Mouse (Mus musculus): ENCODE measurements around the gene Fam222b.

Gene Fam222b

GRCm38 (mm10) chr11:78165761-78166109, 71.3 kb downstream of the Fam222b start:
- DNase-seq, result peak; percentile 80 to 89

DNA sequence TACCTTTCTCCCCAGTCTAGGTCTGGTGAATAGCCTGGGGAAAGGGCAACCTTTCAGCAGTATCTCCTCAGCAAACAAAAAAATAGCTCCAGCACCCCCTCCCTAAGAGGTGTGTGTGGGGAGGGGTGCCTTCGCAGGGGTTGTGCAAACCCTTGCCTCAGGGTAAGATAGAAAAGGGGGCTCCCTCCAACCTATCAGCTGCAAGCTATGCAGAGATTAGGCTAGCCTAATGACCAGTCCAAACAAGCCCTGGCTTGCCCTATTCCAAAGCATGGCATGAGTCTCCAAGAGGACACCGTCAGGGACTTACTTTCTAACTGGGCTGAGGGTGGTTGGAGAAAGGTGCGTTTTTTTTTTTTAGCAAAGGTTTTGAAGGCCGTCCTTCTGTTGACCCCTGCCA, 71.7 kb downstream of the Fam222b start:
- DNase-seq, result no peak

DNA sequence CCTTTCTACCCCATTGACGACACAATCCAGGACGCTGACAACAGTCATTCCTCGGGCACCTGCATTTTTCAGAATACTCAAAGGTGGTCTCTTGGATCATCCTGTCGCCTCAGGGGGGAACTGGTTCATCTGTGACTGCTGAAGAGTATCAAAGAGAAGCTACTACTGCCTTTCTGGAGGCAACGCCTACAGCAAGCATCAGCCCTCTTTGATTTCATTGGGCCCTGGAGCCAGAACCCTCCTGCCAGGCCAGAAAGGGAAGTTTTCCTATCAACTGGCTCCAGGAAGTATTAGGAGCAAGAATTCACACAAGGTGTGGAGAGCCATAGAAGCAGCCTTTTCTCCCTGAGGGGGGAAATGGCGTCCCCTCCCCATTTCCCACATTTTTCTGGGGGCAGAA, 72.2 kb downstream of the Fam222b start:
- DNase-seq, result no peak

DNA sequence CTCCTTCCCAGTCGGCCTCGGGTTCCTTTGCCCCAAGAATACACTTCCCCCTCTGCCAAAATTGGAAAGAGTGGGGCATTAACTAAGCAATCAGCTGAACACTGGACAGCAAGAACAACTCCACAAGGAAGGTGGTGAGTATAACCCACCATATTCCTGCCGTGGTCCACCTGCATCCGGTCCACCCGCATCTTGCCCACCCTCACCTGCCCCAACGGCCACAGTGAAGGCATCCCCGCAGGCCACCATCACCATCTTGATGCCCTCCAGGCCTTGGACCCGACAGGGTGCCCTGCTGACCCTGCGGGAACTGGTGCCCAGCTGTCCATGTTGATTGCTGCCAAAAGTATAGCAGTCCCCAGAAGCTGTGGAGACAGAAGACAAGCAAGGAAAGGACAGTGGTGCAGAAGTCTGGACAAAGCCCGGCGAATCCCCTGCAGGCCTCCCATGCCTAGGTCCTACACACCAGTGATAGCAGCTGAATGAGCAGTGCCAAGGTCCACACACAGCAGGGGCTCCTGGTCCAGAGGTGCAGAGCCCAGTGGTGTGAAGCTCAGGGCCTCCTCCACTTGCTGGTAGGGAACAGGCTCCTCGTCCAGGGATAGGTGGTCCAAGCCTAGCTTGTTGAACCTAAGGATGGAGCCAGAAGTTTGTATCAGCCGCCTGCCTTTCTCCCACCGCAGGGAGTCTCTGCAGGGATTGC, 72.9 kb downstream of the Fam222b start:
- DNase-seq, result no peak

DNA sequence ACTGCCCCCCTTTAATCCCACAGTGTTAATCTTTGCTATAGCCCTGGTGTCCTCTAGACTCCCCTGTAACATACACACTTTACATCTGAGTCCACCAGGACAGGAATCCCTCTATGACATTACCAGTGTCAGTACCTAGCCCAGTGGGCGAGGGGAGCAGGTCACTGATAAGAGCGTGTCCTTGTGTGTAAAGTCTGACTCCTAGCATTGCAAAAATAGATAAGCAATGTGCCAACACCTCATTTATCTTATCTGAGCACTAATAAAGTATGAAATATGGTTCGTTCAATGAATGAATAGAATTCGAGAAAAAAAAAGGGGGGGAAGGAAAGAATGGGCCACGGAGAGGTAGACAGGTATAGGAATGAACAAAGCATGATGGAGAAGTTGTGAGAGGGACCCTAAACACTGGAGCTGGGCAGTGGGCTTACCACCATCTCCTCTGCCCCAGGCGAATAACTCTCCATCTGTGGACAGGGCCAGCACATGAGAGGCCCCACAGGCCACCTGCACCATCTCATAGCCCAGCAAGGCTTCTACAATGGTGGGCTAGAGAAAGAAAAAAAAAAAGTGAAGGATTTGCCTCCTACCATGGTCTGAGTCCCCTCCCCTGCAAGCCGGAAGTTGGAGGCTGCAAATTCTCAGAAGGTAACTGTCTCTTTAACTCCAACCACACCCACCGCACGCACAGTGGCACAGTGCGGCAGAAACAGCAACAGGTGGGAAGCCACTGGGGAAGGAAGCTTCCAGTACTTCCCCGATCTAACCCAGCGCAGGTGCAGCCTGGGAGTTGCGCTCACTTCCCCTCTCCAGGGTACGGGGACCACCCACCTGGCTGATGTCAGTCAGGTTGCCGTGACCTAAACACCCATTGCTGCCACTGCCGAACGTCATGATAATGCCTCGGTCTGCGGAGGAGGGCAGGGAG, 74.3 kb downstream of the Fam222b start:
- DNase-seq, result peak; percentile 27 to 28

GRCm38 (mm10) chr11:78170306-78170705, 75.8 kb downstream of the Fam222b start:
- no peak for DNase-seq

- no peak for DNase-seq
Observed at GRCm38 (mm10) chr11:78171328-78171727, 76.9 kb downstream of the Fam222b start.

- DNase-seq, result peak; percentile 36 to 43
Observed at GRCm38 (mm10) chr11:78172034-78172747, 77.7 kb downstream of the Fam222b start.

DNA sequence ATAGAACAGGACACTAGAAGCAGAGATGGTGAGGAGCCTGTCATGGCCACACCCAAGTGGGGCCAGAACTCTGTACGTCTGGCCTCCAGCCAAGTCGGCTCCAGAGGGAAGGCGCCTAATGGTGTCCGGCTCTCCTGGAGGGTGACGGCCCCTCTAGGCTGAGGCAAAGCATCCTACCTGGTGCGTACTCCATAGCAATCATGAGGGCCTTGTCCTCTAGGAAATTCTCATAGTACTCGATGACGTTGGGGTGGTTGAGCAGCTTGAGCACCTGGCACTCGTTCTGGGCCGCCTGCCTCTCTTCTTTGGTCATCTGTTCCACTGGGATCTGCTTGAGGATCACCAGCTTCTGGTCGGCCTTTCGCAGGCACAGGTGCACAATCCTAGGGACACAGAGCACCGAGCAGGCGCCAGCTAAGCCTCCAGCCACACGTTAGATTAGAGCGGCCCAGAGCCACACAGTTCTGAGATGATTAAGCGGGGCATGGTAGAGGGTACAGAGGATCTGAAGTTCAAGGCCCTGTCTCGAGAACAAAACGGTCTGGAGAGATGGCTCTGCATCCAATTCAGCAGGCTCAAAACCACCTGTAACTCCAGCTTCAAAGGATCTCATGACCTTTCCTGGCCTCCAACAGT, 78.4 kb downstream of the Fam222b start:
- peak; percentile 46 to 62 for DNase-seq

GRCm38 (mm10) chr11:78174506-78174905, 80.0 kb downstream of the Fam222b start:
- no peak for DNase-seq

- no peak for DNase-seq
Observed at GRCm38 (mm10) chr11:78175771-78176401, 81.4 kb downstream of the Fam222b start.

DNA sequence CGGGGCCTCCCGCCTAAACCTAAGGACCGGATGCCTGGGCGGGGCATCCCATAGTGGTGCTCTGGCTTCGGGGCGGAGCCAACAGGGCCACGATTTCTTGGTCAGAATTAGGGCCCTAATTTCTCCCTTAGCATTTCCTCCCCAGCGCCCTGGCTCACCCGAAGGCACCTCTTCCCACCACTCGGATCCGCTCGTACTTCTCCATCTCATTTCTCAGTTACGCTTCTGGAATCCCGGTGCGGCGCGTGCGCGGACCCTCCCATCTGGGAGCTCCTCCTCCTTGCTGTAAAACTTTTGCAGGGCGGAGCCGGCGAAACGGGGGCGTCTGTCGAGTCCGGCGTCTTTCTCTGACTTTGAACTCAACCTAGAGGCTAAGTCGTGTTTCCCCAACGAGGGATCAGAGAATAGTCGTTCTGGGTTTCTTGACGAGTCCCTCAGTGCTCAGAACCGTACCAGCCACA, 82.0 kb downstream of the Fam222b start, which contains the start of the genes Nek8 and Tlcd1:
TSS of gene Nek8 (minus strand) at position 274 of the 461 bp plus-strand sequence.
TSS of gene Tlcd1 (plus strand) at position 310 of the 461 bp plus-strand sequence.
- peak; percentile 94 for DNase-seq

GRCm38 (mm10) chr11:78176905-78177331, 82.5 kb downstream of the Fam222b start:
- peak; percentile 29 to 35 for DNase-seq

DNA sequence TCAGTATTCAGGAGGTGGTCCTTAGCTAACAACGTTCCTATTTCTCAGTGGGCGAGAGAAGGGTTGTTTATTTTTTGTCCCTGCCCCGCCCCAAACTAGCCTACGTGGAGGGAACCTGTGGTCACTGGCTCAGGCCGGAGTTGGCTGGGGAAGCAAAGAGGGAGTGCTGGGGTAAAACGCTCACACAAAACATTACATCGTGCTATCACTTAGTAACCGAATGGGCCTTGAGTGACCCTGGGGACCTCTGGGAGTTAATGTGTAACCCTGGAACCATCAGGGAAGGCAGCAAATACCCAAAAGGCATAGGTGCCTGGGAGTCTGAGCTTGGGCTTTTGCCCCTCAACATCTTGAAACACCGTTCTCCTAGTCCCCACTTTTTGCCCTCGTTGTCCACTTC, 83.0 kb downstream of the Fam222b start:
- peak; percentile 64 to 65 for DNase-seq

DNA sequence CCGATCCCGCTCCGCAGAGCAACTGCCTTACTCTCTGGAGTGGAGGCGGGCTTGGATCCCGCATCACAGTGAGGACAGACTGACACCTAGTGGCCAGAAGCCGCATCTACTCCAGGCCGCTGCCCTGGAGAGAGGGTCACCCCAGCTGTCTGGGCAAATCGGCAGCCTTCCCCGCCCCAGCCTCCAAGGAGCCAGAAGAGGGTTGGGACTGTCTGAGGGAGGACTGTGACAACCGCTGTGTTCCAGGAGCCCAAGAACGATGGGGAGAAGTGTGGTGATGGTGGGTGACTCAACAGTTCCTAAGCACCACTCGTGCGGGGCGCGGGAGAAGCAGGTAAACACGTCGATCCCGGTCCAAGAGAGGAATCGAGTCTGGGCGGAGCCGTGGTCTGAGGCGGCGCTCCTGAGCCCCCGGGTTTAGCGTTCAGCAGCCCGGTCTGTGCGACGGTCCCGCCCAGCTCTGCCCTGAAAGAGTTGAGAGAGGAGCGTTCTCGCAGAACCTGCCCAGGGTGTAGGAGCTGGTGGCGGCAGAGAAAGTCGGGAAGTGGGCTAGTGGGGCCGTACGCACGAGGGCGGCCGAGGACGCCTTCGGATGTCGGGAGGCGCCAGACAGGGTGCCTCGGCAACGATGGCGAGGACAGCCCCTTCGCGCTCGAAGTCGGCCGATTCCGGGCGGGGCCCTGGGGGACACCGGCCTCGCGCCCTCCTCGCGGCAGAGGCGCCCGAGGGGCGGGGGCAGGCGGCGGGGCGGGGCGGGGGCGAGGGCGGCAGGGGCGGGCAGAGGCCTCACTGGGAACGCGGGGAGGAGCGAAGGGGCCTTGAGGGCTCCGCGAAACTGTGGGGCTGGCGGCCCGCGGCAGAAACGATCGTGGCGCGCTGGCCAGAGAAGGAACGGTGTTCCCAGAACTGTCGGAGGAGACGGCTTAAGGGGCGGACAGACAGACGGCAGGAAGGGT, 83.7 kb downstream of the Fam222b start:
- peak; percentile 97 to 98 for DNase-seq

GRCm38 (mm10) chr11:78178859-78179437, 84.5 kb downstream of the Fam222b start:
- peak; percentile 68 to 69 for DNase-seq

DNA sequence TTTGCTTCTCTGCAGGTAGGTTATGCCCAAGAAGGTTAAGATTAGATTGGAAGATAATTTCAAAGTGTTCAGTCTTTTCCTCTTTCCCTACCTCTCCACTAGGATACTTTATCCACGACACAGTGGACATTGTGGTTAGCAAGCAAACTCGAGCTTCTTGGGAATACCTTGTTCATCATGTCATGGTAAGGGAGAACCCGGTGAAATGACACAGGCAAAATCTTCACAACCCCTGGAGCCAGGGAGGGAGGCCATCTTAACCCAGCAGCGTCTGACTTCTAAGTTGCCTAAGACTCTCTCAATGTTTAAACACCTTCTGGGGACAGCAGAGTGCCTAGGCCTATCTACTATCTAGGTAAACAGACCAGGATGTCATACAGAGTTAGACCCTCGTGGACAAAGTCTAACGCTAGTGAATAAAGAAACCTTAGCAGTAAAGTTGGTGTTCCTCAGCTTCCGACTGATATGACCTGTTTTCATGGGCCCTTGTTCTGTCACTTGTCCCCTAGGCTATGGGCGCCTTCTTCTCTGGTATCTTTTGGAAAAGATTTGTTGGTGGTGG, 85.1 kb downstream of the Fam222b start:
- DNase-seq, result no peak

DNA sequence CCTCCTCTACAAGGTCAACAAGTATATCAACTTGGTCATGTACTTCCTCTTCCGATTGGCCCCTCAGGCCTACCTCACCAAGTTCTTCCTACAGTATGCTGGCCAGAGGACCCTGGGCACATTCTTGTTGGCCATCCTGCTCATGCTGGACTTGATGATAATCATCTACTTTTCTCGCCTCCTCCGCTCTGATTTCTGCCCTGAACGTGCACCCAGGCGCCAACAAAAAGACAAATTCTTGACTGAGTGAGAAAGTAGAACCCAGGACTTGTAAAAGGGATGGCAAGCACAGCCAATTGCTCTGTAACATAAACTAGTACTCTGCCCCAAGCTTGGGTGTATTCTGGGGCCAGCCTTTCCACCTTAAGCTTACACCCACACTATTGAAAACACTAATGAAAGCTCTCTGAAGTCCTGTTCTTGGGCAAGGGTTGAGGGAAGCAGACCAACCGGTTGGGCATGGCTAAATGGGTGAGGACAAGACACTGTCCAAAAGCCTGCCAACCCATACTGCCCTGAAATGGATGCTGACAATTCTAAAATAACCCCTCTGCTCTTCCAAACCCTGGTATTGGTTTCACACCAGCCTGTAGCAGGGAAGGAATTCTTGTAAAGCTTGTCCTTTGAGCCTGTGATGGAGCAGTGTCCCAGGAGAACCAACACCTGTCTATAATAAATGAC, 85.8 kb downstream of the Fam222b start:
- DNase-seq, result no peak

DNA sequence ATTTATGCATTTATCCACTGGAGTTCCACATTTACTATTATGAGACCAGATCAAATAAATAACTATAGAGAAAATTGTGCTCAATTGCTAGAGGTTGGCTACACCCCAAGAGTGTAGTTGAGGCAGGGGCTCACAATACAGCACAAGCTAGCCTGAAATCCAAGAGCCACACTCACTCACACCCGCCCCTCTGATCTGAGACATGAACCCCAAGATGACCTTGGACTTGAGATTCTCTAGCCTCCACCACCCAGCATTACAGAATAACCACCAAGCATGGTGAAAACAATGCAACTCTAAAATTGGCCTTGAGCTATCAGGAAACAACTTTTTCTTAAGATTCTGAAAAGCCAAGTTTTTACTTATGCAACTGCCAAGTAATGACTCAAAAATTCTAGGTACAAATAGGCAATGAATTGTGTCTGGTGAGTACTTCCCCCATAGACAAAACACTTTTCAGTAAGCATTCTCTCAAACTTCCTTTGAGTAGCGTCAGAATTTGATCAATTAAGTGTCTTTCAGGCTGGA, 87.4 kb downstream of the Fam222b start:
- DNase-seq, result no peak

Measured in lung, postnatal 4 days (tissue).